Mouse (Mus musculus) adrenal gland, postnatal 36 days (tissue): ENCODE data around the gene Ldlrad3. TPM values are rescaled to one million over a fixed set of nuclear protein-coding genes. Genes with fewer than 3 reads are reported as not detected.

Experiments
- DNase-seq, 2 experiments: peaks; one replicate each; pipeline ENCODE4 v3.0.0; 2021; ENCODE audit warnings: mixed read lengths in 1 of 2
- long read RNA-seq, 2 experiments: library from polyadenylated mRNA; stranded (forward); transcript quantifications; one replicate each; pipeline ENCODE4 v2.0.0; 2021; ENCODE audit warnings: borderline sequencing depth in 2 of 2
- total RNA-seq, 2 experiments: library from RNA; stranded (reverse); gene quantifications; 2 replicates each; pipeline ENCODE4 v1.2.3; 2021

Ldlrad3 gene
- 1 to 10 TPM; 8.2 to 9.3 TPM for total RNA-seq
- long read RNA-seq, experiment 1, partial matches to known transcripts, result 0 of 2 reads
- long read RNA-seq, experiment 1, other reads (novel, unspliced or antisense), result 2 of 2 reads
- long read RNA-seq, experiment 2, partial matches to known transcripts, result 1 of 1 reads
- long read RNA-seq, experiment 2, other reads (novel, unspliced or antisense), result 0 of 1 reads

GRCm38 (mm10) chr2:102185951-102186561, at the start of gene Ldlrad3:
Ldlrad3 (minus strand) TSS chr2:102186385.
- DNase-seq, result peak; percentile 95 to 97

- no peak for DNase-seq
These were observed 45.3 kb upstream of the Ldlrad3 start for GRCm38 (mm10) chr2:102231470-102231869.

- DNase-seq, result no peak
These were observed 42.9 kb upstream of the Ldlrad3 start for GRCm38 (mm10) chr2:102229126-102229525.

GRCm38 (mm10) chr2:102228331-102228730, 42.1 kb upstream of the Ldlrad3 start:
- no peak for DNase-seq

- DNase-seq, result no peak
These were observed 41.7 kb upstream of the Ldlrad3 start for GRCm38 (mm10) chr2:102227839-102228238.

- no peak for DNase-seq
These were observed 40.1 kb upstream of the Ldlrad3 start for GRCm38 (mm10) chr2:102226274-102226673.

GRCm38 (mm10) chr2:102223355-102224128, 37.4 kb upstream of the Ldlrad3 start:
- DNase-seq, result no peak

- DNase-seq, result no peak
These were observed 36.6 kb upstream of the Ldlrad3 start for GRCm38 (mm10) chr2:102222749-102223148.

- no peak for DNase-seq
These were observed 30.6 kb upstream of the Ldlrad3 start for GRCm38 (mm10) chr2:102216817-102217216.

GRCm38 (mm10) chr2:102212096-102212495, 25.9 kb upstream of the Ldlrad3 start:
- DNase-seq, result no peak

GRCm38 (mm10) chr2:102205672-102206399, 19.7 kb upstream of the Ldlrad3 start:
- DNase-seq, result no peak

- DNase-seq, result no peak
These were observed 17.3 kb upstream of the Ldlrad3 start for GRCm38 (mm10) chr2:102203478-102203877.

- no peak for DNase-seq
These were observed 16.1 kb upstream of the Ldlrad3 start for GRCm38 (mm10) chr2:102202211-102202770.

- DNase-seq, result peak; percentile 69 to 72
These were observed 15.2 kb upstream of the Ldlrad3 start for GRCm38 (mm10) chr2:102201198-102201948.

GRCm38 (mm10) chr2:102197332-102197731, 11.1 kb upstream of the Ldlrad3 start:
- DNase-seq, result no peak

GRCm38 (mm10) chr2:102196709-102197108, 10.5 kb upstream of the Ldlrad3 start:
- no peak for DNase-seq

GRCm38 (mm10) chr2:102195494-102195893, 9.3 kb upstream of the Ldlrad3 start:
- DNase-seq, result no peak

- no peak for DNase-seq
These were observed 8.1 kb upstream of the Ldlrad3 start for GRCm38 (mm10) chr2:102194247-102194646.

GRCm38 (mm10) chr2:102192943-102193820, 7.0 kb upstream of the Ldlrad3 start:
- peak; percentile 61 to 70 for DNase-seq

GRCm38 (mm10) chr2:102191736-102192135, 5.6 kb upstream of the Ldlrad3 start:
- no peak for DNase-seq
